Mouse (Mus musculus): Measurements from ENCODE around the gene Fra10ac1. TPM values are rescaled to one million over a fixed set of nuclear protein-coding genes. Genes with fewer than 3 reads are reported as not detected.

Gene Fra10ac1
- 0.69 and 2.2 TPM in 2 replicates for polyA plus RNA-seq (2012; rRNA removed)

DNA sequence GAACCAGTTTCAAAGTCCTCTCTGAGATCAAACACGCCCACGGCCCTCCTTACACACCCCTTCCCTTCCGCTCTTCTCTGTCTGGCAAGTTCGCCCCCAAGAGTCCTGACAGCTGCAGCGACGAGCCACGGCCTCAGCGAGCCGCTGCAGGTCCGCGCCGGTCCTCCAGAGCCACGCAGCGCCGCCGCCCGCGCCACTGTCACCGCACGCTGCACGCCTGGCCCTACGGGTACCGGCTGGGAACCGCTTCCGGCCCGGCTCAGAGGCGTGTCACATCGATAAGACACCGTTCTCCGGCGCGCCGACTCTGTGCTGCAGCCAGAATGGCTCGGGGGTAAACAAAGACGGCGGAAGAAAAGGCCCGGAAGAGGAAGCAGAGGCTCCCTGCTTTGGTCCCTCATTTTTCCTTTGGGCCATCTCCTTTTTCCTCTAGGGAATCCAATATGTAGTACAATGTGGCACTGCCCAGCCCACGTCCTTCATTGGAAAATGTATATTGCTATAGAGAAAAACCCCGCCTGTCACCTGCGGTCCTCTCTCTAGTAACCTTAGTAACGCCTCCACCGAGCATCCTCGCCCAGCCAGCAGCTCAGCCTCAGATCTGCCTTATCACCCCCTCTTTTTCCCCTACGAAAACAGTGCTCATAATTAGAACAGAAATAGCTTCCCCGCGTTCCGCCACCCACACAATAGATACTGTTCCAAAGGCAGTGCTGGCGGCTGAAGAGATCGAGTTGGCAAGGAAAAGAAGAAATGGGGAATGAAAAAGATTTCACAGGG lies at the start of gene Fra10ac1:
Gene Fra10ac1, minus strand, starts transcription at position 252 of the 780 bp plus-strand sequence.
- H3K27ac ChIP-seq (ENCODE audit: insufficient read depth, low read depth, low read length) = peak within 1 kb of the TSS; percentile 90
- TF ChIP-seq CTCF (IDR thresholded peaks at IDR 0.05; ENCODE audit: extremely low read depth, insufficient read length, insufficient replicate concordance, low read depth, low read length) (peak; percentile 30; the same call in 1 of the 2 replicates), POLR2A (IDR thresholded peaks at IDR 0.05; ENCODE audit: low read depth, low read length) (peak; percentile 39; the same call in 1 of the 2 replicates)

DNA sequence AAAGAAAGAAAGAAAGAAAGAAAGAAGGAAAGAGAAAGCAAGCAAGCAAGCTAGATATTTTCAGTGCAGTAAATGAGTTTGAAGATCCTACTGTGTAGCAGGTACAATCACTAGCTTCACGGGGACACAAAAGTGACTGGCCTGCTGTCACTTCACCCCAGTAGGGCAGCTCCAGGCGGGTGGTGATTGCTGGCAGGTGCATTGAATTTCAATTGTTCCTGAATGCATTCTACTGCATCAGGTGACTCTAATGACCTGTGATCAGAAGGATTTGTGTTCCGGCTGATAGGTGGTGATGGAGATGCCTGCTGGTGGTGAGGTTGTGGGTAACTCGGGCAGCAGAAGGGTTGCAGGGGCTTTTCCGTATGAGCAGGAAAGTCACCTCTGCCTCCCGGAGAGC lies 47.1 kb upstream of the Fra10ac1 start:
- 34% methylated on average over 6 of the region's 6 CpGs for WGBS
- Histone ChIP-seq H3K27me3 (ENCODE audit: control insufficient read depth, insufficient read depth, low read length) (no peaks in the 10 kb centered on the region), H3K27ac (ENCODE audit: insufficient read depth, low read depth, low read length) (no peak overlapping the region), H3K4me3 (ENCODE audit: low read depth, low read length) (no peak overlapping the region), H3K4me1 (ENCODE audit: control insufficient read depth, insufficient read depth, insufficient read length, low read length) (no peaks in the 10 kb centered on the region), H3K36me3 (ENCODE audit: control insufficient read depth, insufficient read depth, low read length) (no peaks in the 10 kb centered on the region)
- TF ChIP-seq POLR2A (IDR thresholded peaks at IDR 0.05; ENCODE audit: low read depth, low read length) = no peak
- no peak for TF ChIP-seq CTCF (IDR thresholded peaks at IDR 0.05; ENCODE audit: extremely low read depth, insufficient read length, insufficient replicate concordance, low read depth, low read length)

More for the DNA sequence above, at the start of gene Fra10ac1:
- Histone ChIP-seq H3K4me3 (ENCODE audit: low read depth, low read length) (peak within 1 kb of the TSS; percentile 99), H3K4me1 (ENCODE audit: control insufficient read depth, insufficient read depth, insufficient read length, low read length) (peaks cover 5% of the 10 kb centered on the region; the same call in 1 of the 2 replicates), H3K27me3 (ENCODE audit: control insufficient read depth, insufficient read depth, low read length) (no peaks in the 10 kb centered on the region), H3K36me3 (ENCODE audit: control insufficient read depth, insufficient read depth, low read length) (no peaks in the 10 kb centered on the region)
- WGBS = under 1% methylated on average over 49 of the region's 49 CpGs

DNA sequence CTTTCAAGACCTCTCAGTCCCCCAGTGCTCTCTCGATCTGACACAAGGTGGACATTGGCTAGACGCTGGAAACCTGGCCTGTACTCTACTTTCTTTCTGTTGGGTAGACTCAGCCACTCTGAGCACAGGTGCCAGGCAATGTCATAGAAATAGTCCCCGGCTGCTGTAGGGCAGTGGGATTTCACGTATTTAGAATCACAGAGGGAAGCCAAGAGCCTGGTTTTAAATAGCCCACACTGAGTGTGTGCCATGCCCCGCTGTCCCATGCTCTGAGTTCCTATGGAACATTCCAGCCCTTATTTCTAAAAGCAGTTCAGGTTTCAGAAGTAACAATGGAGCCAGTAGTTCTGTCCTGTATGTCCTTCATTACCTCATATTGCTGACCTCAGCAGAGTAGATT lies 43.5 kb upstream of the Fra10ac1 start:
- no peak overlapping the region for H3K27ac ChIP-seq (ENCODE audit: insufficient read depth, low read depth, low read length)
- H3K27me3 ChIP-seq (ENCODE audit: control insufficient read depth, insufficient read depth, low read length) = peaks cover 12% of the 10 kb centered on the region
- H3K4me1 ChIP-seq (ENCODE audit: control insufficient read depth, insufficient read depth, insufficient read length, low read length) = no peaks in the 10 kb centered on the region
- TF ChIP-seq CTCF (IDR thresholded peaks at IDR 0.05; ENCODE audit: extremely low read depth, insufficient read length, insufficient replicate concordance, low read depth, low read length) (no peak), POLR2A (IDR thresholded peaks at IDR 0.05; ENCODE audit: low read depth, low read length) (no peak)
- no peak overlapping the region for H3K4me3 ChIP-seq (ENCODE audit: low read depth, low read length)
- no peaks in the 10 kb centered on the region for H3K36me3 ChIP-seq (ENCODE audit: control insufficient read depth, insufficient read depth, low read length)
- 90% methylated on average over 5 of the region's 5 CpGs for WGBS

DNA sequence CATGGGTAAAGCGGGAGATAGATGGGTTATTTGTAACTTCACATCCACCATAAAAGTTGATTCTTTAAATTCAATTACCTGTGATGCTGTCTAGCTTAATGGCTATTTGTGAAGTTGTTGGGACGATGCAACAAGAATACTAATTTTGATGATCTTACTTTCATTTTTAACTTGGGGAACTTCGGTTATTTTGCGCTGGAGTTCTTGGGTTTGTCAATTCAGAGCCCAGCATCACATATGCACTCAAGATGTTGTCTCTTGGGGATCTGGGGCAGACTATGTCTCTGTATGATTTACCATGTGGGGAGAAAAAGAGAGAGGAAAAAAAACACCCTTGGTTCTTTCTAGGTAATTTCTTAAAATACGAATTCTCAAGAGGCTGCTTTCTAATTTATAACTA lies 41.8 kb upstream of the Fra10ac1 start:
- WGBS = 81% methylated on average over 5 of the region's 5 CpGs
- no peaks in the 10 kb centered on the region for H3K4me1 ChIP-seq (ENCODE audit: control insufficient read depth, insufficient read depth, insufficient read length, low read length)
- peaks cover 12% of the 10 kb centered on the region for H3K27me3 ChIP-seq (ENCODE audit: control insufficient read depth, insufficient read depth, low read length)
- TF ChIP-seq POLR2A (IDR thresholded peaks at IDR 0.05; ENCODE audit: low read depth, low read length) = no peak
- TF ChIP-seq CTCF (IDR thresholded peaks at IDR 0.05; ENCODE audit: extremely low read depth, insufficient read length, insufficient replicate concordance, low read depth, low read length) = no peak
- H3K27ac ChIP-seq (ENCODE audit: insufficient read depth, low read depth, low read length) = no peak overlapping the region
- H3K36me3 ChIP-seq (ENCODE audit: control insufficient read depth, insufficient read depth, low read length) = no peaks in the 10 kb centered on the region
- no peak overlapping the region for H3K4me3 ChIP-seq (ENCODE audit: low read depth, low read length)

DNA sequence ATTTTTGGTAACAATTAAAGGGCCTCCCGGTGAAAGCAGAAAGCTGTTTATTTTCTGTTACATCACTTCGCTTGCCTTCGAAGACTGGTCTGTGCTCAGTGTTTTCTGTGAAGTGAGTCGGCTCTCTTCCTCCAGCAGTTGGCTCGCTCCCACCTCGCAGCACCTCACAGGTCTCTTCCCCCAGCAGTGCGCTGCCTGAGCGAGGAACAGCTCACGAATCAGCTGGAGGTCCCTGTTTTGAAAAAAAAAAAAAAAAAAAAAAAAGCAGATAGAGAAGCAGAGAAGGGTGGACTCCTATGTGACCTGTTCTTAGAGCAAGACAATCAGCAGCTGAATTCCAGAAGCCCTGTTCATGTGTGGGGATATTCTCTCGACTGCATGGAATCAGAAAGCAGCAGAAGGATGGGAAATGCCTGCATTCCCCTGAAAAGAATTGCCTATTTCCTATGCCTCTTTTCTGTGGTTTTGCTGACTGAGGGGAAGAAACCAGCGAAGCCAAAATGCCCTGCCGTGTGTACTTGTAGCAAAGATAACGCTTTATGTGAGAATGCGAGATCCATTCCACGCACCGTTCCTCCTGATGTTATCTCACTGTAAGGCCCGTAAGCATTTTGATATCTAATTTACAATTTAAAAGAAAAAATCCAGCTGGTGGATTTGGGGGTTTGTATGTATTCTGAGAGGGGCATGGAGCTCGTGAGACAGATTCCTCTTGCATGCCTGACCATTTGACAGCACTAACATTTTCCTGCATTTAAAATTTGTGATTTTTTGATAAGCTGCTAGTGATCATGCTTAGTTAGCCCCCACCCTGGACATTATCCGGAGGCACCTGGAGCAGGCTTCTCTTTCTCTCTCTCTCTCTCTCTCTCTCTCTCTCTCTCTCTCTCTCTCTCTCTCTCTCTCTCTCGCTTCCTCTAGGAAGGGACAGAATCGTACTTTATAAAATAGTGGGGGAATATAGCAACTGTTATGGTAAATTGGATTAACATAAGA lies 40.8 kb upstream of the Fra10ac1 start, which contains the start of gene Lgi1:
Gene Lgi1, plus strand, starts transcription at position 32 of the 996 bp plus-strand sequence.
- no peak within 1 kb of the TSS for H3K4me3 ChIP-seq (ENCODE audit: low read depth, low read length)
- no peaks in the 10 kb centered on the region for H3K36me3 ChIP-seq (ENCODE audit: control insufficient read depth, insufficient read depth, low read length)
- H3K27me3 ChIP-seq (ENCODE audit: control insufficient read depth, insufficient read depth, low read length) = peaks cover 12% of the 10 kb centered on the region
- TF ChIP-seq CTCF (IDR thresholded peaks at IDR 0.05; ENCODE audit: extremely low read depth, insufficient read length, insufficient replicate concordance, low read depth, low read length) (no peak), POLR2A (IDR thresholded peaks at IDR 0.05; ENCODE audit: low read depth, low read length) (no peak)
- 24% methylated on average over 21 of the region's 21 CpGs for WGBS
- no peak within 1 kb of the TSS for H3K27ac ChIP-seq (ENCODE audit: insufficient read depth, low read depth, low read length)
- H3K4me1 ChIP-seq (ENCODE audit: control insufficient read depth, insufficient read depth, insufficient read length, low read length) = no peaks in the 10 kb centered on the region

DNA sequence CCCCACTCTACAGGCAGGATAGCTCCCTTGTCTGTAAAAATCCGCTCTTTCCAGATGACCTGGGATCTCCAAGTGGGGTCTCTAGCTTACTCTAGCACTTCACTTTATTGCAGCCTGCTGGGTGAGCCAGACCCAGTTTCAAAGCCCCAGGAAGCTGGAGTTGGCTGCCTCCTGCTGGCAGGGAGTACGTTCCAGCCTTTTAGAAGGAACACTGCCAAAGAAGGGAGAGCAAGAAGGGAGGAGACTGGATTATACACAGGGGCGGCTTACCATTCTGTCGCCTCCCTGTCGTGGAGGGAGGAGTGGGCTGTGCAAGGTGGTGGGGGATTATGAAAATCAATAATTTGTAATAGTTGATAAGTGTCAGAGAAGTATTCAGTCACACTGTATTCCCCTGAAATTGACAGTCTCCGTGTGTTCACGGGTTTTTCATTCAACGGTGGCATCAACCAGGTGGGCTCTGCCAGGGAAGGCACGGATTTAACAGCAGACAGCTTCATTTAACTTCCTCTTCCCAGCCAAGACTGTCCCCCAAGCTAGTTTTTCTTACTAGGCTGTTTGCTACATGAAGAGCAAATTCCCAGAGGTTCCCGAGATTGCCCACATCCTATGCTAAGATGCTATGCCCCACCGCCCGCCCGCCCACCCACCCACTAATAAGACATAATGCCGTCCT lies 40.0 kb upstream of the Fra10ac1 start:
- no peak overlapping the region for H3K27ac ChIP-seq (ENCODE audit: insufficient read depth, low read depth, low read length)
- H3K4me3 ChIP-seq (ENCODE audit: low read depth, low read length) = no peak overlapping the region
- H3K4me1 ChIP-seq (ENCODE audit: control insufficient read depth, insufficient read depth, insufficient read length, low read length) = no peaks in the 10 kb centered on the region
- 25% methylated on average over 14 of the region's 14 CpGs for WGBS
- peaks cover 12% of the 10 kb centered on the region for H3K27me3 ChIP-seq (ENCODE audit: control insufficient read depth, insufficient read depth, low read length)
- H3K36me3 ChIP-seq (ENCODE audit: control insufficient read depth, insufficient read depth, low read length) = no peaks in the 10 kb centered on the region
- TF ChIP-seq POLR2A (IDR thresholded peaks at IDR 0.05; ENCODE audit: low read depth, low read length) = no peak
- peak; percentile 37; the same call in 1 of the 2 replicates for TF ChIP-seq CTCF (IDR thresholded peaks at IDR 0.05; ENCODE audit: extremely low read depth, insufficient read length, insufficient replicate concordance, low read depth, low read length)
